Mouse (Mus musculus): ENCODE results near the gene Ptpn6.
"Not testable (repeated sequence)": the region's sequence is repeated elsewhere in the genome, so short reads cannot be mapped to it uniquely, and the experiment has no call there.

The Ptpn6 gene

DNA sequence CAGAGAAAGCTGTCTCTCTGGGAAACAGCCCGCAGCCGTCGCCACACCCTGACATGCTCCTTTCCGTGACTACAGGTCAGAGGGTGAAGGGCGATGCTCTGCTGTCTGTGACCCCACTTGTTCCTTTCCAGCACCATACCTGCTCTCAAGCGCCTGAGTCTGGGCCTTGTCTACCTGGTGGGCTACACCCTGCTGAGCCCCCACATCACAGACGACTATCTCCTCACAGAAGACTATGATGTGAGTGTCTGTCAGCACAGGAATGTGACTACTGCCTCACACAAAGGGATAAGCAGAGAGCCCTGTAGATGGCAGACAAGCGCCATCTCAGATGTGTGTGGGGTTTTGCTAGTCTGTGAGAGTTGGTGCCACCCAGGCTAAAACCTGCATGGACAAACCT is 37.2 kb downstream of the Ptpn6 start:
- peak; percentile 46 to 73 for DNase-seq (ENCODE audit: inconsistent age in 2 of 2, low spot score in 1 of 2)

DNA sequence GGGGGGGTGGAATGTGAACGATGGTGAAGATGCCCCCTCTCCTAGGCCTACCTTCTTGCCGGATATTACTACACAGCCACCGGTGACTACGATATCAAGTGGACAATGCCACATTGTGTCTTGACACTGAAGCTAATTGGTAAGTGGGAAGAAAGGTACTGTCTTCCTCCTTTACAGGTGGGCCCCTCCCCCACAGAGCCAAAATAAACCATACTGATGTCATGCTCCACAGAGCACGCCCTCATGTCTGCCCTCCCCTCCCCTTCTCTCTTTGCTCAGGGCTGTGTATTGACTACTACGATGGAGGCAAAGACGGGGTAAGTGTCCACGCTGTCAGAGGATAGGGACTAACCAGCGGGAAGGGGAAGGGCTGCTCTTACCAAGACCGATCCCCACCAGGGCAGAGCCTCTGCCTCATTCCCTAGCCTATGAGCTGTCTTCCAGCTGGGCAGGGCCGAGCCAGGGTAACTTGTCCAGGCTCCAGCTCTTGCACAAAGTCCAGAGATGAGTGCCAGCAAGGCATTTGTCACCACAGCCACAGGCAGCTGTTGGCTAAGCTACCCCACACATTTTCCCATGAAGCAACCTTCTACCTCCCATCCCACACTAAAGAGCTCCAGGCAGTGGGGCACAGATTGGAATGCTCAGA is 38.4 kb downstream of the Ptpn6 start:
- peak; percentile 88 to 95 for DNase-seq (ENCODE audit: inconsistent age in 2 of 2, low spot score in 1 of 2)

DNA sequence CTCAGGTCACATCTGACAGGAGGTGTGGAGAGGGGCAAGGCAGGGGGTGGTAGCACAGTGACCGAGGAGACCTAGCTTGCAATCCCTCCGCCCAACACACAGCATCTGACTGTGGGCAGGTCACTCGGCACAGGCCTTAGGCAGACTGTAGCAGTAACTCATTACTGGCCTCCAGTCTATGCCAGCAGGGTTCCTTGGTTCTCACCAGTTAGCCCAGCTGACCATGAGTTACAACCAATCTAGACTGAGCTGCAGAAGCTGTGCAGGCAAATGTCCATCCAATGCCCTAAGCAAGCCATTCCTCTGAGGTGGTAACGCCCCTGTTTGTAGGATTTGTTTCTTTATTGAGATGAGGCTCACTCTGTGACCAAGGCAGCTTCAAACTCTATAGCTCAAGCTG is 39.1 kb downstream of the Ptpn6 start:
- DNase-seq (ENCODE audit: inconsistent age in 2 of 2, low spot score in 1 of 2), result no peak

DNA sequence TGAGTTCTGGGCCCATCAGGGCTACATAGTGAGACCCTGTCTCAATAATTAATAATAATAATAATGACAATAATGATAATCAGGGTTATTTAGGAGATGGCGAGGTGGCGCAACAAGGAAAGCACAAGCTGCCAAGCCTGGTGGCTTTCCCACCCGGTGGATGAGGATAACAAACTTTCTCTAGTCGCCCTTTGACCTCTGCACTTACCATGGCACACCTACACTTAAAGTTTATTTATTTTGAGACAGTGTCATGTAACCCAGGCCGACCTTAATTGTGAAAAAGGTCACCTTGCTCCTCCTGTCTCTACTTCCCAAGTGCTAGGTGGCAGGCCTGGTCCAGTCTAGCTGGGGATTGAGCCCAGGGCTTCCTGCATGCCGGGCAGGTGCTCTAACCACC is 39.8 kb downstream of the Ptpn6 start:
- no peak for DNase-seq (ENCODE audit: inconsistent age in 2 of 2, low spot score in 1 of 2)

DNA sequence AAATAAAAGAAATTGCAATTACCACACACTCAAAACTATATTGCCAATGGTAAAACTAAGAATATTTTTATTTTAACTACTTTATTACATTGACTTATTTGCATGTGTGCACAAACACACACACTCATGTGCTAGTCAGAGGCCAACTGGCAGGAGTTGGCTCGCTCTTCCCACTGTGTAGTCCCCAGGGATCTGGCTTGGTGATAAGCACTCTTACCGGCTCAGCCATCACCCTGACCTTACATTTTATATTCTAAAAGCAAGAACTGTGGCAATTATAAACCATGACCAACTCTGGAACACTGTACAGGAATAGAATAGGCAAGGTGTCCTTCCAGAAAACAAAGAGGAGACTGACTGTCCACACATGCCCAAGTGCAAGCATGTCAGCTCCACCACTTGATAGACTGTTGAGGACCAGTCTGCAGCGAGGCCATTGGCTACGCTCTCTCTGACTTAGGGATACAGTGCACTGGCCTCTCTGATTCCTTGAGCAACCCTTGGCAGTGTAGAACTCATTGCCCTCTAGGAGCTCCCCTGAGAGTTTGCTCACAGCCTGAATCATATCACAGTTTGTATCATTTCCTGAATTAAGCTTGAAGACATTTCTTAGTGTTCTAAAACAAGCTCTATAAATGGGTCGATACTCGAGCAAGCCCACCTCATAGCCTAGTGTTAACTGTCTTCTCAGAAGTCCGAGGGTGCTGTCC is 41.9 kb downstream of the Ptpn6 start:
- DNase-seq (ENCODE audit: inconsistent age in 2 of 2, low spot score in 1 of 2), result no peak

DNA sequence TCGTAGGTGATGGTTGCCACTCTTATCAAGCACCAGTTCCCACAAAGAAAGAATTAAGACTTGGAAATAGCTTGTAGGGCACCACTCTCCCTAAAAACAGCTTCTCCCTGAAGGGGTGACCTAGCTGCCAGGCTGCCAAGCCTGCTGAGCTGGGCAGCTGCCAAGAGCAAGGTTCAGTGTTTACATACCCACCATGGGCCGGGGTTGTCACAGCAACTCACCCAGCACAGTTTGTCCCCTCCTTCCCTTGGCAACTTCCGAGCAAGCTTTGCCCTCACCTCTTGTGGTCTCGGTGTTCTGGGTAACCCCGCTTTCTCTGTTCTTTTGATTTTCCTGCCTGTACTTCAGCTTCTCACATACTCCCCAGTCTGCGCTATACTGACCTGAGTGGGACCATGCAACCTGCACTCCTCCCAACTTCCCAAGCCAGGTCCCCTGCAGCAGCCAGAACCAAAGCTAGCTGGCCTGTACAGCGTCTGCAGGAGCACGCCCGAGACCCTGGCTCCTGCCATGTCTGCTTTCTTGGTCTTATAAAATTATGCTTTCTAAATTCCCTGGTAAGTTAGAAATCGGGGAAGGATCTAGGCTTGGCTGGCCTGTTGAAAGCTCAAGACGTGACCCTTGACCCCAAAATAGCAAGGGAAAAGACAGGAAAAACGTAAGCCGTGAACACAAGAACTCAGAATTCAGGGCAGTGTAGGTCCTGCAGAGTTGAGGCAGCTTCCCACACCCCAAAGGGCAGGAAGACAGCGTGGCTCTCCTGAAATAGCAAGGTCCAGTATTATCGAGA is 44.2 kb downstream of the Ptpn6 start:
- DNase-seq (ENCODE audit: inconsistent age in 2 of 2, low spot score in 1 of 2), result peak; percentile 81 to 83

DNA sequence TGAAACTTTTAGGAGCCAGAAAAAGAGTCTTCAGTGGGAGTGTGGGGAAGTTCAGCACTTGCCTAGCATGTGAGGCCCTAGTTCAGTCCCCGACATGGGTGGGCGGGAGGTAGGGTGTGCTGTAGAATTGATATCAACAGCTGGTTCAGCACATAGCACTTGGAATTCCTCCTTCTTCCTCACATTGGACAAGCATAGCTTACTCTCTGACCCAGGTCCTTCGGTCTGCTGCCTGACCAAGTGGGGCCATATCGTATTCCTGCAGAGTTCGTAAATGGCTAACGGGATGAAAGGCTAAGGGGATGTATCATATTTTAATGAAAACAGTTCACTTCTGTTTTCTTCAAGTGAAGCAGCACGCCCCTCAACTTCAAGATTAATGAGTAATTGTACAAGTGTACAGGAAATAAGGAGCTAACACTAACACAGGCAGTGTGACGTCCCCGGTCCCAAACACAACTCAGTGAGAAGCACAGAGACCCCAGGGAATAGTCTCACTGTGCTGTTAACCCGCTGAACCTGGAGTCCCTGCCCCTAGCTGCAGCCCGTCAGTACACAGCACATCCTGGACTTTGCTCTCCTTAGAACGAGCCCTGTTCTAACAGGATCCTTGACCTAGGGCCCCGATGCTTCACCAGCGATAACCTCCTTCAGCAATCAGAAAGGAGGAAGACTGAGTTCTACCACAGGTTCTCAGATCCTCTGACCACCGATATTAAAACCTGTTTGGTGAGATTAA is 45.1 kb downstream of the Ptpn6 start:
- peak in 1 of 2 experiments; percentile 51 for DNase-seq (ENCODE audit: inconsistent age in 2 of 2, low spot score in 1 of 2)

DNA sequence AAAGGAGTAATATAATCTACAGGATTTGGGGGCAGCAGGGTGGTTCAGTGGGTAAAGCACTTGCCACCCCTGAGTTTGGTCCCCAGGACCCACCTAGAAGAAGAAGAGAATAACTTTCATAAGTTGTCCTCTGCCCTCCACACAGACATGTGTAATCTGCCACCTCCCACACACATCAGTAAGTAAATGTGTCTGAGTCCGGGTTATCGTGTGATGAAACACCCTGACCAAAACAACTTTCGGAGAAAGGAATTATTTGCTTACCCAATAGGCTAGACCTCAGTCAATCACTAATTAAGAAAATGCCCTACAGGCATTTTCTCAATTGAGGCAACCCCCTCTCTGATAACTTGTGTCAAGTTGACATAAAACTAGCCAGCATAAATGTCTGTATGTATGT is 48.0 kb downstream of the Ptpn6 start:
- DNase-seq (ENCODE audit: inconsistent age in 2 of 2, low spot score in 1 of 2), result no peak

DNA sequence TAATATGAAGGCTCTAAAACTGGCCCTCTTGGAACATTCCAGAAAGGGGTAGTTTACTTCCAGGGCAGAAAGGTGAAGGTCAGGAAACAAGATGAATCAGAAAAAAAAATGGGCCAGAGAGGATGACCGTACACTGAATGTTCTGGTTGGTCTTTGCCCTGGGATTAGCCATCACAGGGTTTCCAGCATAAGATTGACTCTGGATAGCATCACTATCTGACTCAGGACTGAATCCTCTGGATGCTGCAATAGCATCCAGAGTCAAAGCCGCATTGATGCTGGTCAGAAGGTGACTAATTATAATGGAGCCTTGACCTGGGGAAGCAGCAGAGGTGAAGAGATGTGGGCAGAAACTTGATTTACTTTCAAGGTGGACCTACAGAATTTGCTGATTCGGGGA is 49.5 kb downstream of the Ptpn6 start:
- DNase-seq (ENCODE audit: inconsistent age in 2 of 2, low spot score in 1 of 2), result peak; percentile 38 to 75

DNA sequence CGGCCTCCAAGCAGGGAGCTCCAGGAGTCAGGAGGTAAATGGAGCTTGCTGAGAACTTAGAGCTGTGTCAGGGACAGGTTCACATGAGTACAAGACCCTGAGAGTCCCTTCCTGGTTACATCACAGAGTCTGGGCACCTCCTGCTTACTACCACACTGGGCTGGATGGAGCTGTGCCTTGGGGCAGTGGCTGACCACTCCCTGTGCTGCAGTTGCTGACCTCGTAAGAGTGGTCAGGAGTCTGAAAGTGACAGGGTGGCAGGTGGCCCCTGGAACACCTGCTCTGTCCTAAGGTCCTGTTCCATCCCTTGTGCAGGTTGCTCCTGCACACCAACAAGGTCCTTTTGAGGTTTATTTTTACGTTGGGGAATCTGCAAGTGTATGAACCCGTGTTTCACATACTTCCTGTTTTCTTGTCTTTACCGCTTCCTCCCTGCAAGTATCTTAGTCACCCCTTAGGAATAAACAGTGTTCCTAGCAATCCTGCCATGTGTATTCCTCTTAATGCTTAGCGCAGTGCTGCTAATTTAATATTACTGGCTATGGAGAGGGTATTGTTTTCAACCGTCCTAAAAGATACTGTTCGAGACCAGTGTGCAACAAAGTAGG is 50.3 kb downstream of the Ptpn6 start:
- DNase-seq (ENCODE audit: inconsistent age in 2 of 2, low spot score in 1 of 2), result peak in 1 of 2 experiments; percentile 57

DNA sequence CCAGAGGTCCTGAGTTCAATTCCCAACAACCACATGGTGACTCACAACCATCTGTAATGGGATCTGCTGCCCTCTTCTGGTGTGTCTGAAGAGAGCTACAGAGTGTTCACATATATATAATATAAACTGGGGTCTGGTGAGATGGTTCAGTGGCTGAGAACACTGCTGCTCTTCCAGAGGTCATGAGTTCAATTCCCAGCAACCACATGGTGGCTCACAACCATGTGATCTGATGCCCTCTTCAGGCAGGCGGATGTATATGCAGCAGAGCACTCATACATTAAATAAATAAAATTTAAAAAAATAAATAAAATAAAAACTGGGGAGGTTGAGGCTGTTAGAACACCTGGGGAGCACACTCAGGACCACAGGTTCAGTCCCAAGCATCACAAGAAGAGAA is 51.9 kb downstream of the Ptpn6 start:
- DNase-seq (ENCODE audit: inconsistent age in 2 of 2, low spot score in 1 of 2), result peak in 1 of 2 experiments; percentile 39

DNA sequence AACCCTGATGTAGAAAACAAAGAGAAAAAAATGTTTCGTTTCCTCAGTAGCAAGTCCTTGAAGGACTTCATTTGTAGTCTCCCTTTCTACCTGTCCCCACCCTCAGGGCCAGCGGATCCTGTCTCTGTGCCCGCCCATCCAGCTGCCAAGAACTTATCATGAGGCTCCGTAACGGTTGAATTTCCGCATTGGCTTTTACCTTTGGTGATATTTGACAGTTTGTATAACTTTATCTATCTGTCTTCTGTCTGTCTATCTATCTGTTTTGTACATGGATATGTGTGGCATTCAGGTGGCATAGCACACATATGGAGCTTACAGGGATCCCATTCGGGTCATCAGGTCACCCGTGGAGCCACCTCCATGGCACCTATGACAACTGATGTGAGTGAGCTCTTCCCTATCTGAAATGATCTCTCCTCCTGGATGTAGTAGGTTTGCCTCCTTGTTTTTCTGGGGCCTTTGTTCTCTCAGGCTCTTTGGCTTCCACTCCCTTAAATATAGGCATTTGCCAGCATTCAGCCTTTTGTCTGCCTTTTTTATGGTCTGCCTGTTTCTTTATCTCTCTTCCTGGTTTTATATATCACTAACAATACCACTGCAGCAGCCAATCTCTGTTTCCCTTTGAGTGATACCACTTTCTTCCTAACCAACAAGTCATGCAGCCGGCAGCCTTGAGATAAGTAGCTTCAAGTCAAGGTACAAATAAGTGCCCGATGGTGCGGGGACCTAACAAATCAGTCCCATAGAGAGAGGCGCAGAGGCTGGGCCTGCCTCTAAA is 52.7 kb downstream of the Ptpn6 start:
- DNase-seq (ENCODE audit: inconsistent age in 2 of 2, low spot score in 1 of 2), result peak in 1 of 2 experiments; percentile 42

DNA sequence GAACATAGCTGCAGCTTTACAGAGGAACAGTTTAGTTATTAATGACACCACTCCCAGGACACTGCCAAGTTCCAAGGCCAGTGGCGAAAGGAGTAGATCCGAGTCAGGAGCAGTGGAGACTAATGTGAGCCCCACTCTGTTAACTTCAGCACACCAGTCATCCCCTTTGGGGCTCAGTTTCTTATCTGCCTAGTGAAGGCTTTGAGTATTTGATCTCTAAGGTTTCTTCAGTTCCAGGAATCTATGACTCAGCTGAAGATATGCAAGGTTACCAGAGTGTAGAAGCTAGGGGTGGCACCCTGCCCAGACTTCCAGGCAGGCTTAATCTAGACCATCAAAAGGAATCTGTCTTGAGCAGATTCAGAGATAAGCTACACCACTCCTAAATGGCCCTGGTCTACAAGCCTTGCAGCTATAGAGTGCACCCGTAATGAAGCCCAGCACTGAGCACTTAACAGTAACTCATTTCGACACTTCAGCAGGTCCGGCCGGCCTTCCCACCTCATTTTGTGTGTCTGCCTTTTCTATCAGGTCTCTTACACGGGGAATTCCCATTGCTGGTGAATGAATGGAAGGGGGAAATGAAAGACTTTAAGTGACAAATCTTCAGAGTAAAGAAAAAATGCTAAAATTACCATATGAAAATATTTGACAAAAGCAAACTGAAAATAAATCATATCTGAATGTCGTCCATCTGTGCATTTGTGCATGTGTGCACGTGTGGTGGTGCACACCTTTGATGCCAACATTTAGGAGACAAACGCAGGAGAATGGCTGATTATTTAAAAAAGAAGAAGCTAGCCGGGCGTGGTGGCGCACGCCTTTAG is 54.7 kb downstream of the Ptpn6 start:
- peak; percentile 91 to 95 for DNase-seq (ENCODE audit: inconsistent age in 2 of 2, low spot score in 1 of 2)

DNA sequence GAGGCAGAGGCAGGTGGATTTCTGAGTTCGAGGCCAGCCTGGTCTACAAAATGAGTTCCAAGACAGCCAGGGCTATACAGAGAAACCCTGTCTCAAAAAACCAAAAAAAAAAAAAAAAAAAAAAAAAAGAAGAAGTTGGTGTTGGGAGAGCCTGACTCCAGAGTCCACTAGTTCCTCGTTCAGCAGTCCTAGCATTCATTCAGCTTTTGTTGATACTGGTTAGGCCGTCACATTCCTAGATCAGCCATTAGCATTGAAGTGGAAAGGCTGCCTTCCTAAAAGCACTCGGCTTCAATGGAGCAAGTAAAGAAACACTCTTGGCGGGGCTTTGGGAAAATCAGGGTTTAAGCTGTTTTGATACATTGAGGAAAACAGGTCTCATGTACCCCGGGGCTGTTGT is 56.2 kb downstream of the Ptpn6 start:
- not testable (repeated sequence) for DNase-seq (ENCODE audit: inconsistent age in 2 of 2, low spot score in 1 of 2)

DNA sequence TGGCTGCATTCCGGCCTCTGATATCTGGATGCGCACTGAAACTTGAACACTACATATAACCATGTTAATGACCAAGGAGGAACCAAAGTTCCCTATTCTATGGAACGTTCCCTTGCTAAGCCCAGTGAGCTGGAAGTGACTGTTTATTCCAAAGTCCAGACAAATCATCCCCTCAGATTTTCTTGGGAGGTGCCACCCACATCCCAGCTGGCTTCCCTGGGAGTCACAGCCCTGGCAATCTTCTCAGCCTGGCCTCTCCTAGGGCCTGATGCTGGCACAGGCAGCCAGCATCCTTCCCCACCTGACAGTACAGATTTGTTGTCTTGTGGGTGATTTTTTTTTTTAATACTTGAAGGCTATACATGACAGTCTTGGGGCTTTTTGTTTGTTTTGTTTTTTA is 59.0 kb downstream of the Ptpn6 start:
- DNase-seq (ENCODE audit: inconsistent age in 2 of 2, low spot score in 1 of 2), result no peak

DNA sequence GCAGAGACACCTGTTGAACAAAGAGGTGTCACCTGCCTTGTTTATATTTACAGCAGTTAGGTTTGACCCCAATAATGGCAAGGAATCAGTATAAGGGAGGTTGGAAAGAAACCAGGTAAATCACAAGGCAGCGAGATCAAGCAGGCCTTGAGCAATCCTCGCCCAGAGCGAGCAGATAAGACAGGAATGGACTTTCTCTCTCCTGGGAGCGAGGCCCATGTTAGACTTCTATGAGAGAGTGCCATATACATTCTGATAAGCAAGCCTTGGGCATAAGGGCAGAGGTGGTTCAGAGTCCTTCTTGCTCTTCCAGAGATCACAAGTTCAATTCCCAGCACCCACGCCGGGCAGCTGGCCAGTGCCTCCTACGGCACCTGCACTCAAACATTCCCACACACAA is 59.7 kb downstream of the Ptpn6 start:
- no peak for DNase-seq (ENCODE audit: inconsistent age in 2 of 2, low spot score in 1 of 2)

DNA sequence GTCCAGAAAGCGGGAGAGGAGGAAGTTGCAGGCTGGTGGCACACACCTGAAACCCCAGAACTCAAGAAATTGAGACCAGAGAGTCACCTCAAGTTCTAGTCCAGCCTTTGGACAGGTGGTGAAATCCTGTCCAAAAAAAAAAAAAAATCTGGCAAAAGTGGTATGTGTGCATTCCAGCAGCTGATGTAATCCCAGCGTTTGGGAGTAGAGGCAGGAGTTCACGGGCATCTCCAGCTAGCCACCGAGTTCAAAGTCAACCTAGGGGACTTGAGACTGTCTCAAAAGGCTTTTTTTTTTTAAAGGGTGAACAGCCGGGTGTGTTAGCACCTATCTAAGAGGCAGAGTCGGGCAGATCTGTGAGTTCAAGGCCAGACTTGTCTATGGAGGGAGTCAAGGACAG is 62.3 kb downstream of the Ptpn6 start:
- peak in 1 of 2 experiments; percentile 70 for DNase-seq (ENCODE audit: inconsistent age in 2 of 2, low spot score in 1 of 2)

DNA sequence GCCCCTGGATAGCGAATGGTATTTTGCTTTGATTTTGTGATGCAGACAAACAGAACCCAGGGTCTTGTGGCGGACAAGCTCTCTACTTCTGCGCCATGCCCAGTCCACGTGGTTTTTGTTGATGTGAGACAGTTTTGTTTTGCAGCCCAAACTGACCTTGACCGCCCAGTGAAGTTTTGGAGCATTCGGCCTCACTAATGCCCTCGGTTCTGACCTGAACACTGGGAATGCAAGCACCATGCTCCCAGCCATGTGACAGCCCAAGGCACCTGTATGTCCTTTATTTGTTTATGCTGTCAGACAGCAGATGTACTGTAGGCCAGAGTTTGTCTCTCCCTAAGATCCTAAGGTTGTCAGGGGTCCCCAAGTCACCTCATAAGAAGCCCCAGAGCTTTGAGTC is 63.9 kb downstream of the Ptpn6 start:
- peak in 1 of 2 experiments; percentile 40 for DNase-seq (ENCODE audit: inconsistent age in 2 of 2, low spot score in 1 of 2)

DNA sequence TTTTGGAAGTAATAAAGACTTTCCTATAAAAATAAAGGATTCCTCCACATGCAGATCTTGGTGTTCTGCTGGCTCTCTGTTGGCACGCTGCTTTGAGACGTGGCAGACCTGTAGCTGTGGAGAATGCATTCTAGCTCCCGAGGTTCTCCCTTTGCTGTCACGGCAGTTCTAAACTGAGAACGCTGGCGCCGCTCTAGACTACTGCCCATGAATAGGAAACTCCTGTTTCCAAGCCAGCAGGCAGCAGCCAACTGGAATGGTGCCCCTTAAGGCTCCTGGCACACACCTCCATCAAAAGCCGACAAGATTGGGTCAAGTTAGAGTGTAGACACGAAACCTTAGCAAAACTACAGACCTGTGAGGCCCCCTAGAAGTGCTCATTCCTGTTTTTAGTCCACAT is 64.9 kb downstream of the Ptpn6 start:
- DNase-seq (ENCODE audit: inconsistent age in 2 of 2, low spot score in 1 of 2), result peak in 1 of 2 experiments; percentile 68

All from adrenal gland, adult (tissue).